Mouse (Mus musculus) CH12.LX (cell line): ENCODE measurements around the gene Acer3.

Source experiments
- CTCF ChIP-seq, 2 experiments: IDR thresholded peaks in 1 of 2; conservative IDR thresholded peaks in 1 of 2; 2 replicates each; pipeline ENCODE4 v1.5.1; 2011 to 2012; ENCODE audit warnings: low read depth in 2 of 2, low read length in 2 of 2, improper control_type of control experiment in 1 of 2, inconsistent platforms in 1 of 2, mild to moderate bottlenecking in 1 of 2, moderate library complexity in 1 of 2
- EP300 ChIP-seq: IDR thresholded peaks from 2 replicates; pipeline ENCODE4 v1.6.1; 2011; ENCODE audit warnings: low read length, improper control_type of control experiment
- POLR2A ChIP-seq: IDR thresholded peaks from 2 replicates; pipeline ENCODE4 v1.6.1; 2011; ENCODE audit warnings: low read depth, mild to moderate bottlenecking, improper control_type of control experiment, low read length
- RCOR1 ChIP-seq: conservative IDR thresholded peaks from 2 replicates; pipeline ENCODE4 v1.6.1; 2012; ENCODE audit warnings: low read depth, mild to moderate bottlenecking, inconsistent platforms, low read length, improper control_type of control experiment
- TBP ChIP-seq: conservative IDR thresholded peaks from 2 replicates; pipeline ENCODE4 v1.6.1; 2011; ENCODE audit warnings: low read depth, low read length, improper control_type of control experiment
- TCF12 ChIP-seq: IDR thresholded peaks from 2 replicates; pipeline ENCODE4 v1.6.1; 2014; ENCODE audit warnings: low read depth, mild to moderate bottlenecking, inconsistent platforms, low read length, improper control_type of control experiment

DNA sequence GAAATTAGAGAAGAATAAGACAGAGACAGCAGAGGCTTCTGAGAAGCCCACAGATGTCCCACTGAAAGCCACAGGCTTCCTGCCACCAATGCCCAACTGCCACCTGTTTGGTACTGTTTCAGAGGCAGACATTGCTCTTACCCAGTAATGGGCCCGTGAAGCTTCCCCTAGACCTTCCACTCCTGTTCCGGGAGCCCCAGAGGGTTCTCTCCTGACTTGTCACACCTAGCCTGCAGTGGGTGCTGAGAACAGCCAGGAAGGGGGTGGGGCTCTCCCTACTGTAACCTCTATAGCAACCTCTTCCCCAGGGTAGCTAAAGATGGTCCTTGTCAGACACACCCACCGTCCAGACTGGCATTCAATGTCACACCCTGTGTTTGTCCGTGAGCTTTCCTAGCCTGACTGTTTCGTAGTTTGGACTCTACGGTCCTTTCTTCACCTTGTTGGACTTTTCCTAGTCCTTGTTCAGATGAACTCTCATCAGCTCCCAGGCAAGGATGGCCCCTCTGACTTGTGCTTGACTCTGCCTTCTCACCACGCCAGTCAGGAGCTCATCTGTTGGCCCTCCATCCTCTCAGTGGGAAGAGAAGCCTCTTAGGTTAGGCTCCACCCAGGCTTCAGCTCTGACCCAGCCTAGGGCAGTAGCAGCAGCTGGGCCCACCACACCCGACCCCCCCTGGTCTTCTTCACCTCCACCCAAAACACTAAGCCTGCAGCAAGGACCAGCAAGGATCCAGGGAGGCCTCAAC is 144.5 kb downstream of the Acer3 start:
- TF ChIP-seq CTCF (conservative IDR thresholded peaks at IDR 0.05 in 1 of 2, IDR thresholded peaks at IDR 0.05 in 1 of 2; ENCODE audit: low read depth in 2 of 2, low read length in 2 of 2): no peak
- TF ChIP-seq TBP: no peak
- TF ChIP-seq RCOR1: no peak
- TF ChIP-seq TCF12: no peak
- TF ChIP-seq EP300: no peak
- no peak for TF ChIP-seq POLR2A
